Mouse (Mus musculus) small intestine, adult 2 months (tissue): Measurements from ENCODE around the gene Zfpm1.

Experiments
- CTCF ChIP-seq: fragments of 200-500 bp; IDR thresholded peaks from 2 replicates; pipeline ENCODE4 v1.5.1; 2012; ENCODE audit warnings: low read depth, mild to moderate bottlenecking, control low read depth, inconsistent platforms, low read length, moderate library complexity, mixed read lengths; ENCODE audit not compliant: insufficient replicate concordance, insufficient read length; ENCODE audit errors: extremely low read depth
- POLR2A ChIP-seq: fragments of 200-500 bp; IDR thresholded peaks from 2 replicates; pipeline ENCODE4 v1.6.1; 2012; ENCODE audit warnings: low read depth, mild to moderate bottlenecking, control low read depth, inconsistent platforms, low read length, moderate library complexity

- TF ChIP-seq CTCF (no peak), POLR2A (no peak)
These were observed 34.5 kb downstream of the Zfpm1 start for GRCm38 (mm10) chr8:122316402-122316801.
